Mouse (Mus musculus) activated CD4-positive, CD25-positive, alpha-beta regulatory T cell, adult 4 months (primary cell): ENCODE measurements around the gene Stpg1. TPM values are rescaled to one million over a fixed set of nuclear protein-coding genes. Genes with fewer than 3 reads are reported as not detected.

Source experiments
- ATAC-seq: one replicate; pipeline ENCODE4 v1.8.0; 2017
- polyA plus RNA-seq, 2 experiments: library from polyadenylated mRNA; unstranded; fragments of 100-300 nt; shearing (Covaris generic); gene quantifications; one replicate each; pipeline ENCODE4 v1.2.1; 2017

The Stpg1 gene
- polyA plus RNA-seq, result under 1 TPM in 1 of 2 experiments, not detected in 1; 0.22 TPM

GRCm38 (mm10) chr4:135494521-135495396, at the start of gene Stpg1, which contains the start of gene Nipal3:
Gene Stpg1 (plus strand): TSS chr4:135494790.
Gene Nipal3 (minus strand): TSS chr4:135495038.
- peak; percentile 96 for ATAC-seq

- ATAC-seq, result no peak
These were observed 43.1 kb upstream of the Stpg1 start for GRCm38 (mm10) chr4:135451360-135452015.

- no peak for ATAC-seq
These were observed 41.4 kb upstream of the Stpg1 start for GRCm38 (mm10) chr4:135453164-135453563.

GRCm38 (mm10) chr4:135453572-135453971, 41.0 kb upstream of the Stpg1 start:
- ATAC-seq, result no peak

GRCm38 (mm10) chr4:135463406-135463805, 31.2 kb upstream of the Stpg1 start:
- ATAC-seq, result no peak

GRCm38 (mm10) chr4:135477851-135478250, 16.7 kb upstream of the Stpg1 start:
- ATAC-seq, result no peak

GRCm38 (mm10) chr4:135480370-135480769, 14.2 kb upstream of the Stpg1 start:
- no peak for ATAC-seq

GRCm38 (mm10) chr4:135485086-135485485, 9.5 kb upstream of the Stpg1 start:
- ATAC-seq, result no peak

GRCm38 (mm10) chr4:135486352-135486751, 8.2 kb upstream of the Stpg1 start:
- no peak for ATAC-seq

- no peak for ATAC-seq
These were observed 5.3 kb upstream of the Stpg1 start for GRCm38 (mm10) chr4:135489256-135489655.

GRCm38 (mm10) chr4:135493271-135493670, 1.3 kb upstream of the Stpg1 start:
- ATAC-seq, result no peak

- peak; percentile 34 for ATAC-seq
These were observed 684 bp upstream of the Stpg1 start for GRCm38 (mm10) chr4:135493691-135494520.

- no peak for ATAC-seq
These were observed 804 bp downstream of the Stpg1 start for GRCm38 (mm10) chr4:135495397-135495791.

GRCm38 (mm10) chr4:135495810-135496209, 1.2 kb downstream of the Stpg1 start:
- no peak for ATAC-seq

GRCm38 (mm10) chr4:135498136-135498535, 3.5 kb downstream of the Stpg1 start:
- ATAC-seq, result no peak

- no peak for ATAC-seq
These were observed 5.2 kb downstream of the Stpg1 start for GRCm38 (mm10) chr4:135499831-135500230.

- no peak for ATAC-seq
These were observed 7.0 kb downstream of the Stpg1 start for GRCm38 (mm10) chr4:135501587-135501986.

- ATAC-seq, result no peak
These were observed 11.2 kb downstream of the Stpg1 start for GRCm38 (mm10) chr4:135505794-135506193.

GRCm38 (mm10) chr4:135507547-135508350, 13.2 kb downstream of the Stpg1 start:
- no peak for ATAC-seq

GRCm38 (mm10) chr4:135508419-135509039, 13.9 kb downstream of the Stpg1 start:
- no peak for ATAC-seq

GRCm38 (mm10) chr4:135509515-135509914, 14.9 kb downstream of the Stpg1 start:
- no peak for ATAC-seq
